In genomic region chr1:88851931-88852330, GRCm38 (mm10) we compare ENCODE assay signal across 8 mouse cellular contexts.
"Had no signal": no experiment of that assay in that cellular context is flagged by ENCODE, and none has a peak within 500 bp of the region (broad histone marks: within the 10 kb centered on the region; RNA-seq: fewer than 3 reads in every experiment).

No protein-coding gene starts in this region.

- DNase-seq: kidney, postnatal 36 days; layer of hippocampus, postnatal 36 days; liver, embryonic 13.5 days; lung, adult 2 months; lung, postnatal 14 days; lung, postnatal 4 days; midbrain, embryonic 14.5 days; thymus, postnatal 25 days had no signal
